Mouse (Mus musculus) heart, postnatal 0 days (tissue): ENCODE measurements around the gene Fbxw17. TPM values are rescaled to one million over a fixed set of nuclear protein-coding genes. Genes with fewer than 3 reads are reported as not detected.

ENCODE experiments used
- ATAC-seq: fragments of 200-750 bp; cut with Nextera tagmentation; 2 replicates; pipeline ENCODE4 v1.8.0; 2017; ENCODE audit warnings: low read depth, moderate number of reproducible peaks, moderate library complexity; ENCODE audit not compliant: insufficient read depth
- DNase-seq: peaks from one replicate; pipeline ENCODE4 v3.0.0-alpha.2; 2016; ENCODE audit warnings: low spot score
- H3K27ac ChIP-seq: fragments of 300-500 bp; sonication (generic); 2 replicates; pipeline ENCODE4 v1.5.1; 2014; ENCODE audit warnings: low read depth, mild to moderate bottlenecking
- H3K27me3 ChIP-seq: fragments of 300-500 bp; sonication (generic); 2 replicates; pipeline ENCODE4 v1.6.1; 2014; ENCODE audit warnings: low read length, mixed read lengths; ENCODE audit not compliant: control insufficient read depth, insufficient read depth
- H3K36me3 ChIP-seq: fragments of 300-500 bp; sonication (generic); replicated peaks from 2 replicates; pipeline ENCODE4 v1.6.1; 2014; ENCODE audit warnings: low read length, mixed read lengths; ENCODE audit not compliant: control insufficient read depth, insufficient read depth
- H3K4me1 ChIP-seq: fragments of 300-500 bp; sonication (generic); 2 replicates; pipeline ENCODE4 v1.6.1; 2014; ENCODE audit warnings: antibody characterized with exemption; ENCODE audit not compliant: control insufficient read depth, insufficient read depth
- H3K4me2 ChIP-seq: fragments of 300-500 bp; sonication (generic); 2 replicates; pipeline ENCODE4 v1.6.1; 2014; ENCODE audit warnings: low read depth, mild to moderate bottlenecking, low read length, moderate library complexity
- H3K4me3 ChIP-seq: fragments of 300-500 bp; sonication (generic); 2 replicates; pipeline ENCODE4 v1.5.1; 2014; ENCODE audit warnings: low read depth, low read length
- H3K9ac ChIP-seq: fragments of 300-500 bp; sonication (generic); replicated peaks from 2 replicates; pipeline ENCODE4 v1.6.1; 2014; ENCODE audit warnings: low read depth, low read length, mixed read lengths
- H3K9me3 ChIP-seq: fragments of 300-500 bp; sonication (generic); replicated peaks from 2 replicates; pipeline ENCODE4 v1.6.1; 2016; ENCODE audit warnings: low read length; ENCODE audit not compliant: control insufficient read depth
- CTCF ChIP-seq: IDR thresholded peaks from 2 replicates; pipeline ENCODE4 v1.5.1; 2016; ENCODE audit warnings: antibody characterized with exemption, control low read depth, low read depth
- EP300 ChIP-seq: IDR thresholded peaks from 2 replicates; pipeline ENCODE4 v1.6.1; 2016; ENCODE audit warnings: antibody characterized with exemption, low read depth
- WGBS: fragments of 180-500 bp; shearing (Covaris S2); extraction: QIAGEN DNeasy Blood & Tissue Kit; methylation state at CpG from one replicate; pipeline ENCODE4 v1.1.7; 2014; 5-methylcytosine and 5-hydroxymethylcytosine counted together
- polyA plus RNA-seq: library from polyadenylated mRNA; unstranded; fragments of >200 nt; fragmentation: Nextera tagmentation; extraction: Ambion mirVana; gene quantifications from 2 replicates; pipeline ENCODE4 v1.2.1, GENCODE M21; 2015
- total RNA-seq: library from RNA; depleted of rRNA; stranded (reverse); fragments of >200 nt; gene quantifications from 2 replicates; pipeline ENCODE4 v1.2.3, GENCODE M21; 2014; ENCODE audit warnings: low replicate concordance; rRNA removed

The Fbxw17 gene
- total and polyA plus RNA-seq, 2 experiments from 2014 or later, result 12.7 to 501 TPM

DNA sequence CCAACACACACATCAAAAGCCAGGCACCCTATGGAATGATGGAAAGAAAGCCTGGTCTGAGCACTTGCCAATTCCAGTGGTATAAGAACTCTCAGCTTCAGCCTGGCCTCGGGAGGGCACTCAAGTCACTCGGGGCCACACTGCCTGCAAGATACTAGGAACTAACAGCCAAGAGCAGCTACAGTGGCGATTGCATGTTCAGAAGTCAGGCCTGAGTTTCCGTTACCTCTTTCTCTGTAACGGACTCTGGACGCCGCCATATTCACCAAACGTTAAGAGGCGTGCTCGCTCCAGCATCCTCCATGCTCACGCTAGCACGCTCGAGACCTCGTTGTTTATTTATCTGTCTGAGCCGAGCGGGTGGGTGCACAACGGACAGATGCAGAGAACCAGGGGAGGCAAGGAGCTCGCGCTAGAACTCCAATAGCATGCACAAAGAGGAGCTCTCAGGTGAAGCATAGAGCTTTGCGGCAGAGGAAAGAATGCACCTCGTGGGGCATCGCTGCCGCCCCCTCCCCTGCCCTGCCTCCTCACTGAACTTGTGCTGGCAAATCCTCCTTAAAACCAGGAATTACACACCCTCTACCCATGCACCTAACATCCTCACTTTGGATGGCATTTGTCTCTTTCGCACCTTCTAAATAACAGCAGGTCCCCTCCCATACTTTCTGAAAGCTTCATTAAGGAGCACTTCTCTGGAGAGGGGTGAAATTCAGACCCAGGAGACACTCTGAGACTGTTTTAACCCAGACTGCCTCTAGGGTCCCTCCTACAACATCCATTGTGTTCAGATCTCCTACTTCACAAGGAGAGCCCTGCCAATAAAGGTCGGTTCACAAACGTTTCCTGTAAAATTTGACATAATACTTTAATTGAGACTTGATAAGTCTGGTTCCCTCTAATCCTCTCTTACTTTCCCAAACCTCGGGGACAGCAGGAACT is 47.2 kb downstream of the Fbxw17 start:
- H3K9ac ChIP-seq, result no peak overlapping the region

DNA sequence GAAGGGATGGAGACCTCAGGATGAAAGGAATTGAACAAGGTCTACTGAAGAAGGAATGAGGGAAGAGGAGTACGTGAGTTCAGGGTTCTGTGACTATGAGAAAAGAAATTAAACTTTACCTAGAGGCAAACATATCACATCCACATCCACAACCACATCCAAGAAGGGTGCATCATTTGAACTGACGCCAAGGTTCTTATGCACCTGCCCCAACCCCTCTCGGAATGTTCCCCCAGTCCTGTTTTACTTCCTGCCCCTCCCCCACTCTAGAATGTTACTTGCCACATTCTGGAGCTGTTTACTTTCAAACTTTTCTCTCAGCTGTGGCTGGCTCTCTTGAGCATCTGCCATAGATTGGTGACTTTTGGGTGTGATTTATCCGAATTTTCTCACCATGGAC is 49.3 kb downstream of the Fbxw17 start, which contains the start of gene Nutm2:
Gene Nutm2, plus strand, starts transcription at position 301 of the 400 bp plus-strand sequence.
- no peaks in the 10 kb centered on the region for H3K27me3 ChIP-seq
- no peaks in the 10 kb centered on the region for H3K36me3 ChIP-seq
- no peaks in the 10 kb centered on the region for H3K4me1 ChIP-seq
- DNase-seq (no peak), ATAC-seq (no peak)
- TF ChIP-seq CTCF (no peak), EP300 (no peak)
- H3K4me3 ChIP-seq, result no peak within 1 kb of the TSS
- no peak within 1 kb of the TSS for H3K9ac ChIP-seq
- no peak within 1 kb of the TSS for H3K27ac ChIP-seq
- no peaks in the 10 kb centered on the region for H3K9me3 ChIP-seq
- 63% methylated on average over 4 of the region's 4 CpGs for WGBS
- H3K4me2 ChIP-seq, result no peak within 1 kb of the TSS

More for the DNA sequence above, 47.2 kb downstream of the Fbxw17 start:
- Histone ChIP-seq H3K4me3 (peak overlapping the region; percentile 15; the same call in 1 of the 2 replicates), H3K4me1 (no peaks in the 10 kb centered on the region), H3K4me2 (peak overlapping the region; percentile 43), H3K27ac (no peak overlapping the region), H3K27me3 (no peaks in the 10 kb centered on the region), H3K36me3 (no peaks in the 10 kb centered on the region), H3K9me3 (no peaks in the 10 kb centered on the region)
- ATAC-seq, result no peak
- DNase-seq, result no peak
- no peak for TF ChIP-seq CTCF
- TF ChIP-seq EP300, result no peak
- WGBS, result 28% methylated on average over 27 of the region's 27 CpGs

Other genes starting within 250 kb of the Fbxw17 start
- gene Gm906, start 167.6 kb upstream of the Fbxw17 start, total RNA-seq, result not detected in 2 replicates
- not detected in 2 replicates for gene Gm906, start 167.6 kb upstream of the Fbxw17 start, polyA plus RNA-seq
- not detected in 2 replicates for gene Gm47429, start 26.0 kb downstream of the Fbxw17 start, total RNA-seq
- not detected in 2 replicates for gene Gm47429, start 26.0 kb downstream of the Fbxw17 start, polyA plus RNA-seq
- not detected in 2 replicates for gene Nutm2, start 49.4 kb downstream of the Fbxw17 start, total RNA-seq
- not detected in 2 replicates for gene Nutm2, start 49.4 kb downstream of the Fbxw17 start, polyA plus RNA-seq
- not detected in 2 replicates for gene Gm904, start 225.4 kb downstream of the Fbxw17 start, total RNA-seq
- not detected in 2 replicates for gene Gm904, start 225.4 kb downstream of the Fbxw17 start, polyA plus RNA-seq